Mouse (Mus musculus): ENCODE measurements around the gene Trmt61a.

Trmt61a gene

DNA sequence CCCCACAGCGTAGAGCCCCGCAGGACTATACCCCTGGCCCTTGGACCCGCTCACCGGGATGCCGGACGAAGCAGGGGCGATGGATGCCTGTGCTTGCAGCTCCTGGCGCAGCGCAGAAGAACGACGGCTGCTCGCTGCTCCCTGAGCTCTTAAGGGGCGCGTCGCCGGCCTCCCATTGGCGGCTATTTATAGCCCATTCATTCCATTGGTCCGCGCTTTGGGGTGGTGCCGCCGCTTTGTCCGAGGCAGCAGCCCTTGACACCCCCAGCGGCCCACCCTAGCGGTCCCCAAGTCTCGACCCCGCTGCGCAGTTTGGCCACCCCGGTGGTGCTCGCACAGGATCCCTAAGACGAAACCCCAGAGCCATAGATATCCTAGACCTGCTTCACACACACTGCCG is 5.7 kb upstream of the Trmt61a start, which contains the start of gene Ckb:
Gene Ckb (minus strand): TSS at position 163 of the 400 bp plus-strand sequence.
- peak; percentile 73 for DNase-seq (ENCODE audit: low read depth, low spot score)

DNA sequence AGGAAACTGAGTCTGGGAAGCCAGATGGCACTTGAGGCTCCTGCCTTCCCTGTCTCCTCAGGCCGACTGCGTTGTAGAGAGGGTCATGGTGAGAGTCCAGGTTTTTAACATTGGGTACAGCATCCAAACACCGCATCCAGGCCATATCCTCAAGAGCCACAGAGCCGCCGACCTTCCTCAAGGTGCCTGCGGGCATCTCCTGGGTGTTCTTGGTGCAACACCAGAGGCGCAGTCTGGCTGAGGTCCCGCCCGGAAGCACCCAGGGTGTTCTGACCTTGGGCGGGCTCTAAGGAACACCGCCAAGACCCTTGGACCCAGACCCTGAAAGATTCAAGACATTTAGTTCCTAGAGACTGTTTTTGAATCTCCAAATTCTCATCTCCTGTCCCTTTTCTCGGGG is 5.3 kb upstream of the Trmt61a start:
- no peak for DNase-seq (ENCODE audit: low read depth, low spot score)

DNA sequence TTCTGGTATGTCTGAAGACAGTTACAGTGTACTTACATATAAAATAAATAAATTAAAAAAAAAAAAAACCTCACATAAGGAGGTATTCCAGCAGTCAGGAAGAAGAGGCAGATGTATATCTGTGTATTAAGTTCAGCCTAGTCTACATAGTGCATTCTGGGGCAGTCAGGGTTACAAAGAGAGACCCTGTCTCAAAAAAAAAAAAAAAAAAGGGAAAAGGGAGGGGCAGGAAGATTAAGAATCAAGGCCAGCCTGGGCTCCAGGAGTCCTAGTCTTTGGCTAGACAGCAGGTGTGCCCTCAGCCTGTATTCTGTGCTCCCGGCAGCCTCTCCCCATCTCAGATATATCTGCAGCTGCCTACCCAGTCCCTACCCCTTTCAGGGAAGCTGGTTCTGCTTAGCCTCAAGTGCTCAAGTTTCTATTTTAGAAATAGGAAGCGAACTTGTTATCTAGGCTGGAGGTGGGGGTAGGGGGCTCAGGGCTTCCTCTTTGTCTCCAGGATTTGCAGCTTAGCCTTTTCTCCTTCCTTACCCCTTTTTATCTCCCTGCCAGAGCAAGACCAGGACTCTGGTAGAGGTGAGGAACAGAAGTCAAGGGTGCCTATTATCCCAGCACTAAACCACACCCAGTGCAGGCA is 2.9 kb upstream of the Trmt61a start:
- DNase-seq (ENCODE audit: low read depth, low spot score), result no peak

DNA sequence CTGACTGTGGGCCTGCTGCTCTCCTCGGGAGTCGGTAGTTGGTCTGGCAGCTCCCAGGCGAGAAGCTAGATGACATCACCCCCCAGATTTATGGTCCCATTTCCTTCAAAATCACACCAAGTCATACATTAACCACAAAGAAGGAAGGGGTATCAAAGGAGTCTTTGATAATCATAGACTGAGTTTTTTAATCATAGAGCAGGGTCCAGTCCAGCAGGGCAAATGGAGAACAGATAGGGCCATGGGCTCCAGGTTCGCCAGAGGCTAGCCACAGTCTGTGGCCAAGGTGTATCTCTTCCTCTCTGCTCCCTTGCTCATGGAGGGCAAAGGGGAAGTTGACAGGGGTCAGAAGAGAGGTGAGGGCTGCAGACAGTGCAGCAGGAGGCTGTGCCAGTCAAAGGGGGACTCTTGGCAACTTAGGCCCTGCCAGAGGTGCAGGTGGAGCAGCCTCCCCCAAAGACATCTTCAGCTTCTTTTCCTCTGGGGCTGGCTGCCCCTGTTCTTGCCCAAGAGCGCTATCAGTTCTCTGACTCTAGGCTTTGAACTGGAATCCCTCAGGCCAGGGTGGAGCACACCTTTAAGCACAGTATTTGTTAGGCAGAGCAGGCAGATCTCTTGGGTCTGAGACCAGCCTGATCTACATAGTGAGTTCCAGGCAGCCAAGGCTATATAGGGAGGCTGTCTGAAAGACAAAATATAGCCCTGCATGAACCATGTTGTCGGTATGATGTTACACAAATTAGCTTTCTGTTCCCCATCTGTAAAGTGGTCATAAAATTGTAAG is 1.9 kb upstream of the Trmt61a start:
- no peak for DNase-seq (ENCODE audit: low read depth, low spot score)

DNA sequence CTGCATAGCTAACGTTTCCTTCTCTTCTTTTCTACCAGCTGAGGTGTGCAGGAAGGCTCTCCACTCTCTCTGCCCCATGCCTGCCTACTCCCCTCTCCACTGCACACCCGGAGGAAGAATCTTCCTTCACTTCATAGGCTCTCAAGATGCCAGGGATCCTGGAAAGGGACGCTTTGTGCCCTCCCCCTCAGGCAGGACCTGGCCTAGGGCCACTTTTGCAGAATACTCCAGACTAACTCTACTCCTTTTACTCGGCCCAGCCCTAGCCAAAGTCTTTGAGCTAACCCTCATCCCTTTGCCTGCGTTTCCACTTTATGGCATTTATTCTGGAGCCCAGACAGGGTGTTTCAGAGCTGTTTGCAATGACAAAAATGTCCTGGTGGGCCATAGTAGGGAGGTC is 484 bp upstream of the Trmt61a start:
- no peak for DNase-seq (ENCODE audit: low read depth, low spot score)

DNA sequence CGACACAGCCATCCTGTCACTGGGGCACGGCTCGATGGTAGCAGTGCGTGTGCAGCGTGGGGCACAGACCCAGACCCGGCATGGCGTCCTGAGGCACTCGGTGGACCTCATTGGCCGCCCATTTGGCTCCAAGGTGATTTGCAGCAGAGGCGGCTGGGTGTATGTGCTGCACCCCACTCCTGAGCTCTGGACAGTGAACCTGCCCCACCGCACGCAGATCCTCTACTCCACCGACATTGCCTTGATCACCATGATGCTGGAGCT is 697 bp downstream of the Trmt61a start:
- DNase-seq (ENCODE audit: low read depth, low spot score), result no peak

DNA sequence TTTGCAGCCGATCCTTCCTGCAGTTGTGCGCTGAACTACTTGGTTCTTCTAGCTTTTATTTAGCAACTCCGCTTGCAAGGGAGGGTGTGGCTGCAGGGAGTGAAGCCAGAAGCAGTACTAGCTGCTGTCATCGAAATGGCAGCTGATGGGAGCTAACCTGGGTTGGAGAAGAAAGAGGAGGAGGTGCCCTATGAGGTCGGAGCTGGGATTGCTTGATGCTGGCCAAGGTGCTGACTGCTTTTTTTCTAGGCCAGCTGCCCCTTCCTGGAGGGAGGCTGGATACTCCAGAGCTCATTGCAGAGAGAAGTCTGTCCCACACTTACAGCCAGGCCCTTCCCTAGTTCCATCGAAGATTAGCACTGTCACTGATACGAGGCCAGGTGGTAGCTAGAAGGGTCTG is 1.1 kb downstream of the Trmt61a start:
- DNase-seq (ENCODE audit: low read depth, low spot score), result no peak

DNA sequence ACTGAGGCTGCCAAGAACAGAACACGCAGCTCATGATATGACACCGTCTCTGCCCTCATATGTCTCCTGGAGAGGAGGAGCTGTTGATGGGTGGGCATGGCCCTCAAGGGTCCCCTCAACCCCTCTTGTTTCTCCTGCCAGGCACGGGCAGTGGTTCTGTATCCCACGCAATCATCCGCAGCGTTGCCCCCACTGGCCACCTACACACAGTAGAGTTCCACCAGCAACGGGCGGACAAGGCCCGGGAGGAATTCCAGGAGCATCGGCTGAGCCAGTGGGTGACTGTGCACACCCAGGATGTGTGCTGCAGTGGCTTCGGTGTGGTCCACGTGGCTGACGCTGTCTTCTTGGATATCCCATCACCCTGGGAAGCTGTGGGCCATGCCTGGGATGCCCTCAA is 2.8 kb downstream of the Trmt61a start:
- no peak for DNase-seq (ENCODE audit: low read depth, low spot score)

DNA sequence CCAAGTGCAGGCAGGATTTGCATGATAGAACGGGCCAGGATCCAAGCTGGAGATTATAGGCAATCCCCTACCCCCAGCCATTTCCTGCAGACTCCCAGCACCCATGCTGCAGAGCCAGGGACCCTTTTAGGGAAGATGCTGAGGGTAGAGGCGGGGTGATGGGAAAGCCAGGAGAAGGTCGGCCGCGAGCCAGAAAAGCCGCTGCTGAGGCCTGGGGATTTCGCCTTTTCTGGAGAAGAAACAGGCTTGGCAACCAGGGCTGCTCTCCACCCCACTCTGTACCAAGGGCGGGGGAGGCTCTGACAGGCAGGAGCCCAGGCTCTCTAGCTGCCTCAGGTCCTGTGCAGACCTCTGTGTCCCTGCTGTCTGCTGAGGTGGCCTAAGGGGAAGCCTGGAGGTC is 3.4 kb downstream of the Trmt61a start:
- no peak for DNase-seq (ENCODE audit: low read depth, low spot score)

DNA sequence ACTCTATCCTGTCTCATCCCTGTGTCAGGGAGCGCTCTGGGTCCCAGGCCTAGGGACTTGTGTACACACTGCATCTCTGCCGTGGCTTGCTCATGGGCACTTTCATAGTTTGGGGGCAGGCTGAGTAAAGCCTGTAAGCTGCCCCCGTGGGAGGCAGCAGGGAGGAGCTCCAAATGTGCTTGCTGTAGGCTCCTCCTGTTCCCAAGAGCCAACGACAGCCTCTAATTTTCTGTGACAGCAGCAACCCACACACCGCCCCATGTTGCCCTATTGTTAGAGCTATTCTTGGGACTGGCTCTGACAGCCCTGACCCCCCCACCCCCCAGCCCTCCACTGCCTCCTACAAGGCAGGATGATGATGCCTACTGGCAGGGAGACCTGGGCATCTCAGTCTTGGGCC is 4.1 kb downstream of the Trmt61a start:
- no peak for DNase-seq (ENCODE audit: low read depth, low spot score)

DNA sequence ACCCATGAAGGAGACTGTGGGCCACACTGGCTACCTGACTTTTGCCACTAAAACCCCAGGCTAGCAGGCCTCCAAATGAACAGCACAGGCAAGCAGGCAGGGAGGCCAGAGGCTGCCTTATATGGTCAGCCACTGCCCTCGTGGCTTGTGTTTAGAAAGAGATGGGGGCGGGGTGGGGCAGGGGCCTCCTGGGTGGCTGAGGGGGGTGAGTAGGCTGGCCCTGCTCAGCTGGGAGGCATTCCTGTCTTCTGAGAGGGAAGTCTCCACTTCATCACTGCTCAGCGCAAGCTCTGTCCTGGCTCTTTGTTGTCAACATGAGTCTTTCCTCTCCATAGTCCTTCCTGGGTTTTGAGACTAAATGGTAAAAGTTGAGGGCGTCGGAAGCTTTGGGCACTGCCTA is 4.9 kb downstream of the Trmt61a start:
- no peak for DNase-seq (ENCODE audit: low read depth, low spot score)

DNA sequence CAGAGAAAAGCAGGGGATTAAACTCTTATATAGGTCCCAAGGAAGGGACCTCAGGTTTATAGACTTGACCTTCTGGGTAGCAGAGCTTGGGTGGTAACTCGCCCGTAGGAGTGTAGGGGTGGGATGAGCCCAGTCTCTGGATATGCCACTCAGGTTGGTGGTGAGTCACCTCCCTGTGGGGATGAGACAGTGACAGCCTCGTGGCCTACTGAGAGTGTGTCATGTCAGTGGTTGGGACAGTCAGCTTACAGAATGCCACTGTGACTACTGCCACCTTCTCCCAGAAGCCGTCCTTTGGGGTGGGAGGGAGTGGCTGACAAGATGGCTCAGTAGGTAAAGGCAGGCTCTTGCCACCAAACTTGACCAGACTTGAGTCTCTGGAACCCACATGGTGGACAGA is 8.5 kb downstream of the Trmt61a start:
- no peak for DNase-seq (ENCODE audit: low read depth, low spot score)

DNA sequence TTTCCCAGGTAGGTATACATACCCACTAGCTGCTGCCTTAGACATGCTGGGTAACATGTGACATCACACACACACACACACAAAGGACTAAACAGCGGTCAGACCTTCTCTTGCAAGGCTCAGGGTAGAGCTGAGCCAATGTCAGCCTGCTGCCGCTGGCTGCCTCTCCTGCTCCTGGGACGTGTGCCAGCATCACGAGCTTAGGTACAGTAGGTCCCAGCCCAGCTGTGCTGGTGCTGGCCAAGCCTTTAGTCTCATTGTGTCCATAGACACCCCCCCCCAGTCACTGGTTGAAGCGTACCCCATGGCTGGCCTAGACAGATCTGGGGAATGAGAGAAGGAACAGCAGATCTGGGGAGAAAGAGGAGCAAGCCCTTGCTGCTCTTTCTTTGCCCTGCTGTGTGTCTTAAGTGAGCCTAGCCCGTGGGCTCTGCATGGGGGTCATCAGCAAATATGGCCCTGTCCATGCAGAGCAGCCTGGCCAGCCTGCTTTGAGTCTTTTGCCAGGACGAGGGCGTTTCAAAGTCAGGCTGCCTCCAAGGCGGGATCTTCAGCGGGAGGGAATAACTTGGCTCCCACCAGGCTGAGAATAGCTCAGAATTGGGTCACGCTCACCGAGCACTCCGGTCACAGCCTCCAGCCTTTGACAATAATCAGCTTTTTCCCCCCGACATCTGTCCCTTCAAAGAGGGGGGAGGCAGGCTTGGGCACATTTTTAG is 9.6 kb downstream of the Trmt61a start:
- DNase-seq (ENCODE audit: low read depth, low spot score), result no peak

DNA sequence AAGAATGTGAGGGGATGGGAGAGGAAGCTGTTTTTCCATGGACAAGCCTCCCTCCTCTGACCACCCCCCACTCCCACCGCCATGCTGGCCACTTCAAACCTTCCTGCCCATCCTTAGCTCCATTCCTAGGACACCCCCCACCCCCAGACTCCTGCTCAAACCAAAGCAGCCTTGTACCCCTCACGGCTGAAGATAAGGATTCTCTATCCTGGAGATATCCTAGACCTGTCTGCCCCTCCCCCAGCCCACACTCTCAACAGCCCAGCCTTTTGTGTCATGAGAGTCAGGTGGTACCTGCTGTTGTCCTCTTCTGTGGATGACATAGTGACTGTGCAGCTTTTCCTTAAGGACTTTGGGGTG is 10.1 kb downstream of the Trmt61a start:
- no peak for DNase-seq (ENCODE audit: low read depth, low spot score)

DNA sequence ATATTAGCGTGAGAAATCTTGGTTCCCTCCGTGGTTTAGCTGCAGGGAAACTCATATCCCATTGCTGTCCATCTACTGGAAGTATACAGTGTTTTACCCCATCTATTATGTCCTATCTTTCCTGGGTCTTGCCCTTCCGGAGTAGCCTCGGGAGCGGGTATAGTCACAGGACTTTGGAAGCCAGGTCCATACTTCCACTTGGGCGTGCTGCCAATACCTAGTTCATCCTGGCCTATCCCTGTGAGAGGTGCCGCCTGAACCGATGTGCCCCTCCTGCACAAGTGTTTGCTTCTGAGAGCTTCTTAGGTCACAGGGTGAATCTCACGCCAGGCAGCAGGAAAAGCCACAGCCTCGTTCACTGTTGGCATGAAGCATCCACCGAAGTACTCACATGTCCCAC is 11.5 kb downstream of the Trmt61a start:
- no peak for DNase-seq (ENCODE audit: low read depth, low spot score)

DNA sequence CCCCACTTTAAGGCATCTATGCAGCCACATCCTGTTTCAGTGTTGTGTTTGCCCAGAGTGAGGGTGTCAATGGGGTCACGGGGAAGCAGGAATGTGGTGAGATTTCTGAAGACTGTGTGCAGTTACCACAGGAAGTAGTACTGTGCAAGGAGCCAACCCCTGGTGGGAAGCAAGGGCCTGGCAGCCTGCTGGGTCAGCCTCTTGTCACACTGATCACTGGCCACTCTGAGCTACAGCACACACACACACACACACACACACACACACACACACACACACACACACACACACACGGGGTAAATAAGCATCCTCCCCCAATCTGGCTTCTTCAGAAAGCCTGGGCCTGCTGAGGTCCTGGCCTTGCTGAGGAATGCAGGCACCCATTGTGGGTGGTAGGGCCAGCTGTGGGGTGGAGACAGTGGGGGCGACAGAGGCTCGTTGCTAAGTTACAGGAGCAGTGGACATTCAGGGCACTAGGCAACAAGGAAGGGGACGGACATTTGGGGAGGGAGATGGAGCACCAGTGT is 13.5 kb downstream of the Trmt61a start:
- peak; percentile 71 for DNase-seq (ENCODE audit: low read depth, low spot score)

DNA sequence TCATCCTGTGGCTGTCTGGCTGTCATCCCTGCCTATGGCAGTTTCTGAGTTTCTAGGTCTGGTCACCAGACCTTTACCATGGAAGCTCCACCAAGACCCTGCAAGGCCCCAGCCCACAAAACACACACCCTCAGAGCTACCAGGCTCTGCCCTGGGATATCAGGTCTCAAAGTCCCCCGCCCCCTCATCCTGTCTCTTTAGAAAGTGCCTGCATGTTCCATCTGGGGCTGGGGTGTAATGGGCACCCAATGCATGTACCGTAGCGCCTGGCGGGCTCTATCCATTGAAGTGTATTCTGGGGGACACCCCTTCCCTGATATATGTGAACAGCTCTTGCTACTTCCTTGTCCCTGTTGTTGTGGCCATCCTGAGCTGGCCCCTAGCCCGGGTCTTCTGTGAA is 15.0 kb downstream of the Trmt61a start:
- peak; percentile 23 for DNase-seq (ENCODE audit: low read depth, low spot score)

DNA sequence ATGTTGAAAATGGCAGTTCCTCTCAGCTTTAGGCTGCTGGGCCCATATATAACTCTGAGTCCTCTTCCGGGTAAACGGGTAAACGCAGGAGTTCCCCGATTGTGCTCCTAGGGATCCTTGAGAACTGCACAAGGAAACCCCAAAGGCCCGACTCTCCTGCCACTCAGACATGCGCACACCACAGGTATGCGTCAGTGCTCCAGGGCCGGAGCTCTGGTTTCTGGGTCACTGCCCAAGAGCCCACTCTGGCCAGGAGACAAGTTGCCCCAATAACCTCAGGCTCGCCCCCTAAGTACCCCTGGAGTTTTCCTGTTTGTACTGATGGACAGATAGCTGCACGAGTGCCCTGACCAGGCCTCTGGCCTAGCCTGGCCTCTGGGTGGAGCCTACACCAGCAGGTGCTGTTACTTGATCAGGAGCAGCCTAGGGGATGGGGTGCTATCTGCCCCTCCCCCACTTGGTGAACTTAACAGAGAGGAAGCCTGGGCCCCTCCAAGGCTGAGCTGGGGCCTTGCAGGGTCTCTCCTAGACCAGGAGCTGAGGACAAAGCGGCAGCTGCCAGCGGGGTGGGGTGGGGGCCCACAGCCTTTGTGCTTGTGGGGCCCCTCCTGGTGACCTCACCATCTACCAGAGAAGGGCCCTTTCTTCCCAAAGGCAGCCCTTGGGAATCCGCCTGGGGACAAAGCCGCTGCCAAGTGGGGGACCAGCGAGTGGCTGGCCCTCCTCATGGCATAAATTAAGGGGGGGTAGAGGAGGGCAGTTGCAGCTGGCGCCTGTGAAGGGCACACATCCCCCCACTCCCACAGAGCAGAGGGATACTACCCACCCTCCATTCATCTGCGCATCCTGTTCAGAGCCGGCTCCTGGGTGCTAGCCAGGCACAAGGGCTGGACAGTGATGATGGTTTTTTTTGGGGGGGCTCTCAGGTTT is 15.7 kb downstream of the Trmt61a start:
- DNase-seq (ENCODE audit: low read depth, low spot score), result peak; percentile 18

DNA sequence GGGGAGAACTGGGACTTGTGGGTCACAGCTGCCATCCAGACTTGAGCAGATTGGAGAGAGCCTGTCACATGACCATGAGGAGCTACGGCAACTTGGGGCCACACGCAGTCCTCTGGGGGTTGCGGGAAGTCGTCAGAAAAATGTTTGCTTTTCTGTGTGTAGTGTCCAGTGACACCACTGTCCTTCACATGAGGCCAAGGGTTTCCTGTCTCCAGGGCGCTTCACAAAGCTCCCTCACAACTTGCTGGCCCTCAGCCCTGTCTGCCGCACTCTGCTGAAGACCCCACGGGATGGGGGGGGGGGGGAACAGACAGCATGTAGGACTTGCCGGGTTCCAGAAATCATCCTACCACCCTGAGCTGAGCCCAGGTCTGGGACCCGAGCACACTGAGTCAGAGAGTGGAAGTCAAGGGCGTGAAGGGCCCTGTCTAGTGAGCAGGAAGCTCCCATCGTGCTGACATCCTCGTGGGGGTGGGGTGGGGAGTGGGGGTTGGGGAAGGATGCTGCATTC is 16.4 kb downstream of the Trmt61a start:
- DNase-seq (ENCODE audit: low read depth, low spot score), result peak; percentile 66

DNA sequence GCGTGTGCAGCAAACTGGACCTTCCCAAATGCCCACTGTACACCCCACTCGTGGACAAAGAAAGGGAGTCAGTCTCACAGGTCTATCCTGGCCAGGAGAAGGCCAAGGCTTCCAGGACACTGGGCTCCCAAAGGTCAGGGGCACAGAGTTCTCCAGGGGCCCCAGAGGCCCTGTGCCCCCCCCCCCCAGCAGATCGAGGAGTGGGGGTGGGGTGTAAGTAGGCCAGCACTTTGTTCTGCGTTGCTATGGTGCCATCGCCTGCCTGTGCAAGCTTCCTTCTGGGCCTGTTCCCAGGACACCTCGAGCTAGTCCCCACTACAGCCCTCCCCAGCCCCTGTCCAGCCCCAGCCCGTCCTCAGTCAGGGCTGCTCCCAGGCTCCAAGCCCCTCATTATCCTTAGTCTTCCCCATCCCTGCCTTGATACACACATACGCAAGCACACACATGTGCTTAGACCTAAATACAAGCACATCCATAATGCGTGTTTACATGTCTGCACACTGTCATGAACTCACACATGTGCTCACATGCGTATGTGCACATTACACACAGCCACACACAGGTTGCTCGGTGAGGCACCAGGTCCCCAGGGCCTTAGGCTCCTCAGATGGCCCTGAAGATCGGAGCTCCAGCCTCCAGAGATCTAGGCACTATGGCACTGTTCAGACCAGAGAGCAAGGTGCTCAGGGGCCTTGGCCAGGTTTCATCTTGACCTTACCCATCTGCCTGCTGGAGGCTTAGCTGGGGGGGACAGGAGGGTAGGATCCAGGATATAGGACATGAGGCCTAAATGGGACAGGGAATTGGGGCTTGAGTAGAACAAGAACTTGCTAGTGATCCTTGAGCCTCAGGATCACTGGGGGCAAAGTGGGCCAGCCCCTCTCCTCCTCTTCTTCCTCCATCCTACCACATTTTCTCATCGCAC is 17.2 kb downstream of the Trmt61a start:
- peak; percentile 35 for DNase-seq (ENCODE audit: low read depth, low spot score)
